Mouse (Mus musculus) hindbrain, embryonic 13.5 days (tissue): Measurements from ENCODE around the gene Gm973. TPM values are rescaled to one million over a fixed set of nuclear protein-coding genes. Genes with fewer than 3 reads are reported as not detected.

ENCODE experiments used
- ATAC-seq: fragments of 200-750 bp; cut with Nextera tagmentation; 2 replicates; pipeline ENCODE4 v1.8.0; 2017; ENCODE audit warnings: moderate TSS enrichment; ENCODE audit not compliant: low FRiP score
- H3K27ac ChIP-seq: fragments of 300-500 bp; sonication (generic); 2 replicates; pipeline ENCODE4 v1.5.1; 2015; ENCODE audit warnings: inconsistent platforms, mild to moderate bottlenecking, moderate library complexity
- H3K27me3 ChIP-seq: fragments of 300-500 bp; sonication (generic); 2 replicates; pipeline ENCODE4 v1.6.1; 2015; ENCODE audit warnings: mild to moderate bottlenecking, inconsistent platforms
- H3K36me3 ChIP-seq: fragments of 300-500 bp; sonication (generic); 2 replicates; pipeline ENCODE4 v1.6.1; 2015; ENCODE audit warnings: mild to moderate bottlenecking, inconsistent platforms
- H3K4me1 ChIP-seq: fragments of 300-500 bp; sonication (generic); replicated peaks from 2 replicates; pipeline ENCODE4 v1.6.1; 2015; ENCODE audit warnings: inconsistent platforms
- H3K4me2 ChIP-seq: fragments of 300-500 bp; sonication (generic); 2 replicates; pipeline ENCODE4 v1.6.1; 2015; ENCODE audit warnings: inconsistent platforms, mild to moderate bottlenecking, moderate library complexity
- H3K4me3 ChIP-seq: fragments of 300-500 bp; sonication (generic); 2 replicates; pipeline ENCODE4 v1.5.1; 2015; ENCODE audit warnings: mild to moderate bottlenecking, inconsistent platforms
- H3K9ac ChIP-seq: fragments of 300-500 bp; sonication (generic); 2 replicates; pipeline ENCODE4 v1.6.1; 2015; ENCODE audit warnings: mild to moderate bottlenecking, inconsistent platforms
- H3K9me3 ChIP-seq: fragments of 300-500 bp; sonication (generic); 2 replicates; pipeline ENCODE4 v1.6.1; 2016; ENCODE audit warnings: inconsistent platforms
- WGBS: fragments of 180-500 bp; shearing (Covaris S2); methylation state at CpG from one replicate; pipeline ENCODE4 v1.1.7; 2015; 5-methylcytosine and 5-hydroxymethylcytosine counted together
- polyA plus RNA-seq: library from polyadenylated mRNA; unstranded; fragments of >200 nt; fragmentation: Nextera tagmentation; extraction: Ambion mirVana; gene quantifications from 2 replicates; pipeline ENCODE4 v1.2.1, GENCODE M21; 2015

The Gm973 gene
- 7.9 and 8.6 TPM in 2 replicates for polyA plus RNA-seq

- Histone ChIP-seq H3K36me3 (no peaks in the 10 kb centered on the region), H3K4me2 (peak within 1 kb of the TSS; percentile 57), H3K9me3 (no peaks in the 10 kb centered on the region), H3K27me3 (no peaks in the 10 kb centered on the region), H3K9ac (peak within 1 kb of the TSS; percentile 70), H3K4me1 (peaks cover 33% of the 10 kb centered on the region), H3K27ac (peak within 1 kb of the TSS; percentile 93), H3K4me3 (peak within 1 kb of the TSS; percentile 35)
- peak; percentile 95 for ATAC-seq
- WGBS: 2% methylated on average over 25 of the region's 25 CpGs
Observed at GRCm38 (mm10) chr1:59516026-59516917, at the start of gene Gm973. Gm973 (plus strand) TSS chr1:59516264.

GRCm38 (mm10) chr1:59469170-59469569 lies 46.9 kb upstream of the Gm973 start:
- WGBS: 23% methylated on average over 4 of the region's 4 CpGs
- Histone ChIP-seq H3K9me3 (no peaks in the 10 kb centered on the region), H3K36me3 (no peaks in the 10 kb centered on the region), H3K4me2 (no peak overlapping the region), H3K4me3 (no peak overlapping the region), H3K4me1 (peaks cover 37% of the 10 kb centered on the region), H3K9ac (no peak overlapping the region), H3K27me3 (no peaks in the 10 kb centered on the region), H3K27ac (no peak overlapping the region)
- no peak for ATAC-seq

GRCm38 (mm10) chr1:59470766-59471165 lies 45.3 kb upstream of the Gm973 start:
- Histone ChIP-seq H3K4me1 (peaks cover 24% of the 10 kb centered on the region), H3K9me3 (no peaks in the 10 kb centered on the region), H3K4me3 (no peak overlapping the region), H3K4me2 (no peak overlapping the region), H3K9ac (no peak overlapping the region), H3K27me3 (peaks cover 6% of the 10 kb centered on the region; the same call in 1 of the 2 replicates), H3K36me3 (no peaks in the 10 kb centered on the region), H3K27ac (no peak overlapping the region)
- ATAC-seq: no peak
- 52% methylated on average over 4 of the region's 4 CpGs for WGBS

GRCm38 (mm10) chr1:59472368-59473180 lies 43.5 kb upstream of the Gm973 start:
- Histone ChIP-seq H3K9ac (no peak overlapping the region), H3K4me2 (no peak overlapping the region), H3K27ac (no peak overlapping the region), H3K36me3 (no peaks in the 10 kb centered on the region), H3K4me3 (no peak overlapping the region), H3K27me3 (peaks cover 9% of the 10 kb centered on the region), H3K4me1 (peaks cover 17% of the 10 kb centered on the region), H3K9me3 (no peaks in the 10 kb centered on the region)
- no peak for ATAC-seq
- 13% methylated on average over 10 of the region's 11 CpGs for whole genome bisulfite sequencing

GRCm38 (mm10) chr1:59473181-59473555 lies 42.9 kb upstream of the Gm973 start:
- no peaks in the 10 kb centered on the region for H3K36me3 ChIP-seq
- peaks cover 10% of the 10 kb centered on the region for H3K27me3 ChIP-seq
- no peak overlapping the region for H3K9ac ChIP-seq
- 11% methylated on average over 4 of the region's 4 CpGs for WGBS
- no peak for ATAC-seq
- no peaks in the 10 kb centered on the region for H3K9me3 ChIP-seq
- H3K4me3 ChIP-seq: no peak overlapping the region
- peaks cover 17% of the 10 kb centered on the region for H3K4me1 ChIP-seq
- no peak overlapping the region for H3K4me2 ChIP-seq
- no peak overlapping the region for H3K27ac ChIP-seq

GRCm38 (mm10) chr1:59475618-59476017 lies 40.4 kb upstream of the Gm973 start:
- Histone ChIP-seq H3K27ac (no peak overlapping the region), H3K4me3 (no peak overlapping the region), H3K9me3 (no peaks in the 10 kb centered on the region), H3K4me1 (peaks cover 12% of the 10 kb centered on the region), H3K9ac (no peak overlapping the region), H3K4me2 (no peak overlapping the region), H3K36me3 (no peaks in the 10 kb centered on the region), H3K27me3 (peaks cover 10% of the 10 kb centered on the region)
- ATAC-seq: no peak
- 29% methylated on average over 2 of the region's 2 CpGs for WGBS

GRCm38 (mm10) chr1:59478911-59479310 lies 37.2 kb upstream of the Gm973 start:
- Histone ChIP-seq H3K9me3 (no peaks in the 10 kb centered on the region), H3K27ac (no peak overlapping the region), H3K9ac (no peak overlapping the region), H3K4me1 (peaks cover 28% of the 10 kb centered on the region), H3K4me3 (no peak overlapping the region), H3K4me2 (no peak overlapping the region), H3K36me3 (no peaks in the 10 kb centered on the region), H3K27me3 (peaks cover 25% of the 10 kb centered on the region)
- no peak for ATAC-seq
- 79% methylated on average over 3 of the region's 3 CpGs for WGBS

- Histone ChIP-seq H3K4me2 (peak overlapping the region; percentile 99), H3K27me3 (peaks cover 29% of the 10 kb centered on the region), H3K4me1 (peaks cover 43% of the 10 kb centered on the region), H3K4me3 (peak overlapping the region; percentile 65), H3K27ac (peak overlapping the region; percentile 80; the same call in 1 of the 2 replicates), H3K36me3 (no peaks in the 10 kb centered on the region), H3K9me3 (no peaks in the 10 kb centered on the region), H3K9ac (peak overlapping the region; percentile 46; the same call in 1 of the 2 replicates)
- WGBS: under 1% methylated on average over 23 of the region's 23 CpGs
- ATAC-seq: no peak
Observed at GRCm38 (mm10) chr1:59480821-59481455, 35.1 kb upstream of the Gm973 start.

GRCm38 (mm10) chr1:59481456-59482291 lies 34.4 kb upstream of the Gm973 start:
- H3K4me3 ChIP-seq: peak overlapping the region; percentile 65
- no peaks in the 10 kb centered on the region for H3K9me3 ChIP-seq
- peak overlapping the region; percentile 99 for H3K4me2 ChIP-seq
- ATAC-seq: peak; percentile 93
- WGBS: under 1% methylated on average over 57 of the region's 57 CpGs
- H3K27me3 ChIP-seq: peaks cover 29% of the 10 kb centered on the region
- H3K36me3 ChIP-seq: no peaks in the 10 kb centered on the region
- peaks cover 47% of the 10 kb centered on the region for H3K4me1 ChIP-seq
- peak overlapping the region; percentile 80 for H3K27ac ChIP-seq
- peak overlapping the region; percentile 80 for H3K9ac ChIP-seq

- under 1% methylated on average over 35 of the region's 35 CpGs for WGBS
- Histone ChIP-seq H3K4me1 (peaks cover 52% of the 10 kb centered on the region), H3K9ac (peak within 1 kb of the TSS; percentile 80), H3K4me3 (peak within 1 kb of the TSS; percentile 65), H3K4me2 (peak within 1 kb of the TSS; percentile 99), H3K27ac (peak within 1 kb of the TSS; percentile 80), H3K9me3 (no peaks in the 10 kb centered on the region), H3K36me3 (no peaks in the 10 kb centered on the region), H3K27me3 (peaks cover 29% of the 10 kb centered on the region)
- ATAC-seq: peak; percentile 37
Observed at GRCm38 (mm10) chr1:59482331-59482695, 33.8 kb upstream of the Gm973 start, which contains the start of gene Fzd7. Fzd7 (plus strand) TSS chr1:59482424.
